Mouse (Mus musculus): ENCODE results near the gene Napb. TPM values are rescaled to one million over a fixed set of nuclear protein-coding genes. Genes with fewer than 3 reads are reported as not detected.

The Napb gene
- total RNA-seq, 2 experiments from 2014 or later: 257 to 269 TPM

Other genes with a start within 250 kb of the Napb start
- 10 to 100 TPM in 1 of 2 experiments, 1 to 10 TPM in 1; 9.0 to 10.9 TPM for gene Nxt1, start 59.9 kb downstream of the Napb start, total RNA-seq (2021)
- 10 to 100 TPM; 23.5 to 23.6 TPM for gene Gzf1, start 51.4 kb downstream of the Napb start, total RNA-seq (2021)
- not detected for gene Cstl1, start 17.9 kb upstream of the Napb start, total RNA-seq (2021)
- gene Cst11, start 39.0 kb upstream of the Napb start, total RNA-seq (2021): not detected
- gene 8030411F24Rik, start 49.5 kb upstream of the Napb start, total RNA-seq (2021): not detected
- gene Cst12, start 56.9 kb upstream of the Napb start, total RNA-seq (2021): not detected
- gene Cst8, start 66.3 kb upstream of the Napb start, total RNA-seq (2021): not detected
- gene Cst13, start 87.6 kb upstream of the Napb start, total RNA-seq (2021): not detected
- gene Cst9, start 102.7 kb upstream of the Napb start, total RNA-seq (2021): not detected
- gene 9230104L09Rik, start 132.6 kb upstream of the Napb start, total RNA-seq (2021): not detected
- gene Cst3, start 143.2 kb upstream of the Napb start, total RNA-seq (2021): 1,000 to 10,000 TPM; 1,743 to 1,747 TPM